Mouse (Mus musculus) T-cell, adult 2 months (primary cell): ENCODE measurements around the gene Tmem26.
"Not testable (repeated sequence)": the region's sequence is repeated elsewhere in the genome, so short reads cannot be mapped to it uniquely, and the experiment has no call there.

Source experiments
- DNase-seq: peaks from one replicate; pipeline ENCODE4 v3.0.0; 2022; ENCODE audit warnings: low spot score

Gene Tmem26

DNA sequence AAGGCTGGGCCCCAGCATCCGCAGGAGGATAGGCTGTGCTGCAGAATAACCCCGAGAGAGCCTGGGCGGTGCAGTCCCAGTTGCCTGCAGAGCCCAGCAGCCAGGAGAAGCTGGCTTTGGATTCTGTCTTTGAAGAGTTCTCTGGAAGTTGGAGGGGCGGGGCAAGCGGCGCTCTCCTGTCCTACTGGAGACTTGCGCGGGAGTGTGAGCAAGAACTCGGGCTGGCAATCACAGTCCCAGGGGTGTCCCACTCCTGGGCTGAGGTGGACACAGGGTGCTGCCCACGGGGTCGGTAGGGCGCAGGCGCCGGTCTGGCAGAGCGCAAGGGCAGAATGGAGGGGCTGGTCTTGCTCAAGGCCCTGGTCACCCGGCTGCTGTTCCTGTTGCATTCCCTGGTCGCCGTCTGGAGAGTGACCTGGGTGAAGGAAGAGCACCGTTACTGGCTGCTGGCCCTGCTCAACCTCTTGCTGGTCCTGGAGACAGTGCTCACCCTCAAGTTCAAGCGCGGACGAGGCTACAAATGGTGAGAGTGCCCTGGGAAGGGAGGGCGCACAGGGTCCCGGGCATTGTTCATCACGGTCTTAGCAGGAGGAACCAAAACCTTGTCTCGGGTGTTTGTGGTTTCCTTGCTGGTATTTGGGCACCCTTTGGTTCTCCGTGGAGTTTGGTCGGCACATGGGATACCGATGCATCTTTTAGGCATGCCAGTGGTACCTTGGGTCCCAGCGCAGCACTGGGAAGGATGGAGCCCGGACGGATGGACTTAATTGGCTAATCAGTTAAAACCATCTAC is at the start of gene Tmem26:
TSS of gene Tmem26 (plus strand) at position 79 of the 793 bp plus-strand sequence.
- DNase-seq = no peak

DNA sequence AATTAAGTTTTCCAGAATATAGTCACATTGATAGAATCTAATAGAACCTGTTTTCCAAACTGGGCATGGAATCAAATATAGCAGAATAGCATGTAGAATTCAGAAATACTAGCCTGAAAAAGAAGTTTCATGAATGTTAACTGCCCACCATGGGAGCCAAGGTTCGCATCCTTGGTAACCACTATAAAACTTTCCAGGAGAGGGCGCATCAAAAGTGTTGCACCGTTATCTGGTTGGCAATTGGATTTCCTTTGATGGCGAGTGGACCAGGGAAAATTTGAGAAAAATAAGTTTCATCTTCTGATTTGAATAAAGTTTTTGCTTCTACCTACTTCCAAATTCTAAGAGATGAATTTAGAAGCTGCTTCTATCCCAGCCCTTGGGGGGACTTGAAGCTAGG is 44.8 kb upstream of the Tmem26 start:
- no peak for DNase-seq

DNA sequence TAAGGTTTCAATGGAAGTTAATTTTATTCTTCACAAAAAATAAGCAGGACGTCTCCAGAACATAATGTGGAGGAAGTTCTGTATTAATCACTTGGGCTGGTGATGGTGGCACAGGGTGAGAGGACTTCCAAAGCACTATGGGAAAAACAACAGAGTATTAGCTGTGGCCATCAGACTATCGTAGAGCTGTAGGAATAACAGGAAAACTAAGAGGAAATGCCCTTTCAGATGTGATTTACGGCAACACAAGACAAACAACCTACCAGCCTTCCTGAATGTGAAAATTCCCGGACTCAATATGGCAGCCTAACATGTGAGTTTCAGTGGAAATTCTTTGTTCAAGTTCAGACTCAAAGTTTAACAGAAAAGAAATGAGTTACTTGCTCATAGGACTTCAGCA is 42.2 kb upstream of the Tmem26 start:
- DNase-seq = no peak

DNA sequence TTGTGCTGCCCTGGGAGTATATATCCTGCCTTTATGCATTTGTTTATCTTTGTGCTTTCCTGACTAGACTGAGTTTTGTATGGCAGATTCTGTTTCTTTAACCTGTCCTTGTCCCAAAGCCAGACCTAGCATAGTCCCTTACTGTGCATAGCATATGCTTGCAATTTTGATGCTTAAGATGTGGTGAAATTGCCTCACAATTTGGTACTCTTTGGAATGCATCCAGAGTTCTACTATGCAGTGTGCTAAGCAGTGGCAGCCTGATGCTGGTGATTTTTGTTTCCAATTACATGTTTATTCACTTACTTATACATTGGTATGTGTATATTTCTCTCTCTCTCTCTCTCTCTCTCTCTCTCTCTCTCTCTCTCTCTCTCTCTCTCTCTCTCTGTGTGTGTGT is 37.9 kb upstream of the Tmem26 start:
- DNase-seq = no peak

DNA sequence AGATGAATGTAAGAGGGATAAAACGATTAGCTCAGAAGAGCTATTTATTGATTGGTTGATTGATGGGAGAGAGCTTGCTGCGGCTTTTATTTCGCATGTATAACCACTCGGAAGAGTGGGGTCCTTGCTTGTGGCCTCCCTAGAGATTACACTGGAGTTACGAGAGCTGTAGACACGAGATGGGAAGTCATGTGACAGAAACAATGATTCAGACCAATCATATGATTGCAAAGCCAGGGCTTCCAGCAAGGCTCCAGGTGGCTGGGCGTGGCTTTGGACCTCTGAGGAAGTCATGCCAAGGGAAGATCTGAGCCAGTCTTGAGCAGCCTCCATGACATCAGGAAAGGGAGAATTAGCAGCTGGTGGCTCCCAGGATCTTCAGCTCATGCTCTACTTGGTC is 32.3 kb upstream of the Tmem26 start:
- DNase-seq = no peak

DNA sequence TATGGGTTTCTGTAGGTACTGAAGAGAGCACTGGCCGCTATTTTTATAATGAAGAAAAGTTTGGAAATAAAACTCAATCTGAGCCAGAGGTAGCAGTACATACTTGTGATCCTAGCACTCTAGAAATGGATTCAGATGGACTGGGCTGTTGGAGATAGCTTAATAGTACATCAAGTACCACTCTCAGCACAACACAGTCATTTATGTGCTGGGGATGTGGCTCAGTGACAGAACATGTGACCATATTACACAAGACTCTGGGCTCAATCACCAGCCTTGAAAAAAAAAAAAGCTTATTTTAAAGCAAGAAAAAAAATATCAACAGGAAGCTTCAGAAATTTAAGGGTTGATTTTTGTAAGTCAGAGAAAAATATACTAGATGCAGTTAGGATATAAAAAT is 31.0 kb upstream of the Tmem26 start:
- DNase-seq = no peak

DNA sequence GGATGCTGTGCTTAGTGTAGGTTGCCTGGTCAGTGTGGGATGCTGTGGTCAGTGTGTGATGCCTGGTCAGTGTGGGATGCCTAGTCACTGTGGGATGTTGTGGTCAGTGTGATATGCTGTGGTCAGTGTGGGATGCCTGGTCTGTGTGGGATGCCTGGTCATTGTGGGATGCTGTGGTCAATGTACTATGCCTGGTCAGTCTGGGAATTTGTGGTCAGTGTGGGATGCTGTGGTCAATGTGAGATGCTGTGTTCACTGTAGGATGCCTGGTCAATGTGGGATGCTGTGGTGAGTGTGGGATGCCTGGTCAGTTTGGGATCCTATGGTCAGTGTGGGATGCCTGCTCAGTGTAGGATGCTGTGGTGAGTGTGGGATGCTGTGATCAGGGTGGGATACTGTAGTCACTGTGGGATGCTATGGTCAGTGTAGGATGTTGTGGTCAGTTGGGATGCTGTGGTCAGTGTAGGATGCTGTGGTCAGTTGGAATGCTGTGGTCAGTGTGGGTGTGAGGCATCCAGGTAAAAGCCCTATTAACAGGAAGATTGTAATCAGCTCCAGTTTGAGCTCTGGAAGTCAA is 27.6 kb upstream of the Tmem26 start:
- no peak for DNase-seq

DNA sequence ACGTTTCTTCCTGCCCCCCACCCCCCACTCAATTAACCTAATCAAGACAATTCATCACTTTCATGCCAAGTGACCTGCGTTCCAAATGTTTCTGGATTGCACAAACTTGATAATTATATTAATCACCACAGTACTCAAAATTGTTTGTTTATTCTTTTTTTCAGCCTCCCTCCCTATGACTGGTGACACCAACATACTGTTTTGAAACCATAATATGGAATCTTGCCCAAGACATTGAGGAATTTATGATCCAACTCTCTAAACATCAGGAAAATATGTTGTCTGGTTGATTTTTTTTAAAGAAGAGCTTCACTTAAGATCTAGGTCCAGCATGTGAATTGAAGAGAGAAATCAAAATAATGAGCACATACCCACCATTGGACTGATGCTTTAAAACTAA is 19.2 kb upstream of the Tmem26 start:
- no peak for DNase-seq

DNA sequence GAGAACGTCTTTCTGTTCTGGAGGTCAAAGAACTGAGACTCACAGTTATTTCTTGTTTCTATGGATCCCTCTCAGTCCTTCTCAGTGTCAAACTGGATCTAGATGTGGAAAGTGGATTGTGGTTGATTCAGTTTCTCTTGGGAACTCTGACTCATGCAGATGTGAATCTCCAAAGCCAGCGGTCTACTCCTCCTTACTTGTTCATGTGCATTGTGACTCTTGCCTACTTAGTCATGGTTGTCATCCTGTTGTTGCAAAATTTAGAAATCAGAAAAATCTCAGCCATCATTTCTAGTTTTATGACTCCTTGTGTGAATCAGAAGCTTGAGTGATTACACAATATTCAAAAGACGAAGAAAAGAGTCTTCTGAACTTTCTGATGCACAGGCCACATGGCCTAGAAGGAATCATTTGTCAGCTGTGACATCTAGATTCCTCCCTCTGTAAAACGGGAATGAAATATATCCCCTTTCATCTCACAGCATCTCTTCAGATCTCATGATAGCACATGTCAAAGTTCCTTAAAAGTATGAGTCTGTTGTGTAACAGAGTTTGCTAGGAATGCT is 17.9 kb upstream of the Tmem26 start:
- DNase-seq = no peak

DNA sequence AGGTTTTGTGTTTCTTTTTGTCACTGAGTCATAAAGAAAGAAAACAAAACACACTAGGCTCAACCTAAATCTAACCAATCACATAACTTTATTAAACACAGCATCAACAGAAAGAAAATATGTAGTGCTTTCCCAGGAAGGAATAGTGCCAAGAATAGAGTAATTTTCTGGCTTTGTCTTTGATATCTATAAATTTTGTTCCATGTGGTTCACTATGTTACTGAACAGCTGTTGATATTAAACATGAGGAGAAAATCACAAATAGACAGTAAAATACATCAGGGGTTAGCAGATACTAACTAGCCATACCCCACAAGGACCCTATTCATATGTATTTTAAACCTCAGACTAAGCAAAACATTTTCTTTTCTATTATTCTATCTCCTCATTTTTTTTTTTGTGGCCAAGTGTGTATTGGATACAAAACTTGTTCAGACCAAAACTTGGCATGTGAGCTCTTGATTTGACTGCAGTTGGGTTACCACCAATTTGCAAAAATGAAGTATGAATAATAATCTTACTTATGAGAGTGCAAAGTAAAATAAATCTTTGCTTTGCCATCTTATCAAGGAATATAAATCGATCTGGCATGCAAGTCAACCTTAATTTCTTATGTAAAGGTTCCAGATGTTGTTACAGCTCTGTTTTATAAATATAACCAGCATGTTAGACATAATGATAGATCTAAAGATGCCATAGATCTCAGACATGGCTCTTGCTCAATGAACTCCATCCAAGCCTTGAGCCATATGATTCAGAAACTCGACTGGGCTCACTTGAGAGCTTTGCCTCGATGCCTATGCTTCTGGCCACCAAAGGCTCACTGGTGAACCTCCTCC is 16.2 kb upstream of the Tmem26 start:
- DNase-seq = no peak

DNA sequence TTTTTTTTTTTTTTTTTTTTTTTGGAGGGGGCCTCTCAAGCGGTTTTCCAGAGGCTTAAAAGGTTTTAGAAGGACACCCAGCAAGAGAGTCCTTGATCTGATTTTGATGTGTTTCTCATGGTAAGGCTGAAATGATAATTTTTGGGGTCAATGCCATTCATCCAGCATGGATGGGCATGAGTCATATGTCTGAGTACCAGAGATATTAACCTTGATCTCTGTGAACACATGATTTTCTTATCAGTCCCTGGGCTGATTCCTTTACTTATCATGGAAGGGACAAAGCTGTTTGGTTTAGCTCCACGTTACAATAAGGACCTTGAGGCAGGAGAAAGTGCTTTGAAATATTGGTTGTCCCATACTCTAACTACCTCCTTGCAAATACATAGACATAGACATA is 10.5 kb upstream of the Tmem26 start:
- DNase-seq = no peak

DNA sequence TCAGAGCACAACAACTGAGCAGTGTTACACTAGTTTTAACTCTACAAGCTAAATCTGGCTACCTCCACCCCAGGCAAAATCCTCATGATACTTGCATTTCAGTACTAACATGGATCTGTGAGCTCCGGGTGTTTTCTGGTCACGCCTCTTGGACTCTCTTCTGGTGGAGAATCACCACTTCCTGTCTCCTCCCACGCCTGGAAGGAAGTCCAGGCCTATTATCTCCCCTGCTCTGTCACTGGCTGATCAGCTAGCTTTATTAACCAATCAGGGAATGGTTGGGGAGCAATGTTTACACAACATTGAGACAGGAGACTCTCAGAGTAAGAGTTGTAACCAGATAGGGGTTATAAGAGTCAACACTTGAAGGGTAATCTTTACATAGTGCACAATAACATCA is 9.1 kb upstream of the Tmem26 start:
- DNase-seq = no peak

DNA sequence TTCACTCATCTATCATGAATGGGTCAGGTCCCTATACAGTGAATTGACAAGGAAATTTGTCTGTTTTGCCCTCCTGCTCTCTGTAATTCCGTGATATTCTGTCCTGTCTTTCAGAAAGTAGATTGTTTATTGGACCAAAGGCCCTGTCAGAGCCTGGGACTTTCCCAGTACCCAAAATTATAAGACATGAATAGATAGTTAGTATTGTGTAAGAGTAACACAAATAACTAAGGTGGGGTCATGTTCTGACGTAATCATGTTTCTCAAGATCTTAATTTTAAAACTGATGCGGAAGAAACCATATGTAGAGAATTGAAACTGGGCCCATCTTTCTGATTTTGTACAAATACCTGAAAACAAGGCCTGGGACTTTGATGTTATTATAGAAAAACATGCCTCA is 8.1 kb upstream of the Tmem26 start:
- no peak for DNase-seq

DNA sequence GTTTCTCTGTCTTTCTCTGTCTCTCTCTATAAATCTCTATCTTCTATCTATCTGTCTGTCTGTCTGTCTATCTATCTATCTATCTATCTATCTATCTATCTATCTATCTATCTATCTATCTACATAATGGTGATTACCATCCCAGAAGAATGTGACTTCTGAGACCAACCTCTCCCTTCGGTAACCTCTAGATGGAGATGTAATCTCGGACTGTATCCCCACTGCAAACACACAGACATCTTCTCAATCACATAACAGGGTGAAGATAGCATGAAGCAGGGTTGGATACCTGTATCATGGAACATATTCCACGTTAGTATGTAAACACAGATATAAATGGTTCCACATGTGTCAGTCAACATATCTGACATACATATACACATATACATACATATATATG is 5.1 kb upstream of the Tmem26 start:
- no peak for DNase-seq

DNA sequence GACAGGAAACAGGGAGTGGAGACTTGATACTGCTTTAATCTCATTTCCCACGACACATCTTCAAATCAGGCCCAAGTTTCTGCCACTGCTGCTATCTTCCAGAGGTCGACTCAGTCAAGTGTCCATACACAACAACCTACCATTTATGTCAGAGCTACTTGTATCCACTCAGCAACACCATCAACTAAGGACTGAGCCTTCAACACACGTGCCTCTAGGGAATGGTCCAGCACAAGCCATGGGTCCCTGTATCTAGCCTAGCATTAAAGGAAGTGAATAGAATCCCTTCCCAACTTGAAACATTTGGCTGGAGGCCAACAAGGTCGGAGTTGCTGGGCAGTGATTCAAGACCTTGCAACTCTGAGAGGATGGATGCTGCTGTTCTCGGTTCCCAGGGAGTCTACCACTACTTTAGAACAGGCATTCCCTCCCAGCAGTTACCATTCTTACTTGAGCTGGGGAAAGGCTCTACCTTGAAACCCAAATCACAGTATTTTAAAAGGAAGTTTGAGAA is 2.5 kb upstream of the Tmem26 start:
- DNase-seq = no peak

DNA sequence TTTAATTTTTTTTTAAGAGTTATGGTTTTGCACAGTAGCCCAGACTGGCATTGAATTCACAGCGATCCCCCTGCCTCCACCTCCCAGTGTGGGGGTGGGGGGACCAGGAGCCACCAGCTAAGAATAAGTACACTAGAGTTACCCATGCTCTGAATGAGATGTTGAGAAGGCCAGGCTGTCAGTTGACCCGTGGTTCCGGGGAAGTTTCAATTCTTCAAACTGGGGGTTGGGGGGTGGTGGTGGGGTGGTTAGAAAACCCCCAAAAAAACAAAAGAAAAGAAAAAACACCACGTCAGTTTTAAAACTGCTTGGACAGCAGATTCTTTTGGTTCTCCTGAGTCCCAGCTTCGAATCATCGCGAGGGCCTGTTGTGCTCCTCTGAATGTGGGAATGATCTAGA is 431 bp upstream of the Tmem26 start:
- no peak for DNase-seq

DNA sequence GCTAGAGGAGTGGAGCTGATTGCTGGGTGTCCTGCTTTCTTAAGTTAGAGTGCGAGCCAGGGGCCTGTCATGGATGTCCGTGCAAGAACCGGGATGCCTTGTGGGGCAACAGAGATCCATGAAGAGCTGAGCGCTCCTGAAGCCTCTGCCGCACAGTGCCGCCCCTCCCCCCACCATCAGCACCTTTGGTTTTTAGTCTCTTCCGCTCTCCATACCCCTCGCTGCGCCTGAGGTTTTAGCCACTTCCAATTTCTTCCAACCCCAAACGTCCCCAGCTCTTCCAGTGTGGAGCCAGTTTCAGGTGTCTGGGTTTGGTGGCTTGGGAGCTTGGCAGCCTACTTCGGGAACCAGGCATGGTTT is 895 bp downstream of the Tmem26 start:
- DNase-seq = no peak

DNA sequence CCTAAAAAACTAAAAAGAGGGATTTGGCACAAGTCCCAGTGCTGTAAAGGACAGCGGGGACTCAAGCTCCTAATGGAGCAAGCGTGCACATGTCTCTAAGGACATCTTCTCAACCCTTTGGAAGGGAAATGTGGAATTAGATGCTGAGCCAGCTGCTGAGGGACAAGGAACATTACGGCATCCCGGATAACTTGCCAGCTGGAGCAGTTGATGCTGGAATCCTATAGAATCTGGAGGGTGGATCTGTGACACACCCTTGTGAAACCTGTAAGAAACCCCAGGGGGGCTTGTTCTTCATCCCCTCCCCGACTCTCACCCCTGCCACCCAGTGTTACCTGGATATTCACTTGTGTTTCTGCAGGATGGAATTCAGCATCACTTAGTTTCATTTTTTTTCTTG is 4.0 kb downstream of the Tmem26 start:
- no peak for DNase-seq

DNA sequence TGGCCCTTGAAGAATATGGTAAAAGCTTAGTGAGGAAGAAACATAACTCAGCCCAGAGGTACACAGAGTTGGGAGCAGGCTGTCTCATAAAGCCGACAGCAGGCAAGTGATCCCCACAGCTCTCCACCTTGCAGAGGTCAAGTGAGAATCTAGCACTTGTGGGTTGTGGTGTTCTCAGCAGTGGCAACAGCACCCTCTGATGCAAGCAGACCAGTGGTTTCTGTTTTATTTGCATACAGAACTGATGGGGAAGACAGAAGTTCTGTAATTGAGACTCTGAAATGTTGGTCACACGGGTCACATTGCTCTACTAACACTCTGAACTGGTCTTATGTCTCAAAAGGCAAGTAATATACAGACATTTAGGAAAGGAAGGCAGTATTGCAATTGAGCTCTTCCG is 12.2 kb downstream of the Tmem26 start:
- no peak for DNase-seq

DNA sequence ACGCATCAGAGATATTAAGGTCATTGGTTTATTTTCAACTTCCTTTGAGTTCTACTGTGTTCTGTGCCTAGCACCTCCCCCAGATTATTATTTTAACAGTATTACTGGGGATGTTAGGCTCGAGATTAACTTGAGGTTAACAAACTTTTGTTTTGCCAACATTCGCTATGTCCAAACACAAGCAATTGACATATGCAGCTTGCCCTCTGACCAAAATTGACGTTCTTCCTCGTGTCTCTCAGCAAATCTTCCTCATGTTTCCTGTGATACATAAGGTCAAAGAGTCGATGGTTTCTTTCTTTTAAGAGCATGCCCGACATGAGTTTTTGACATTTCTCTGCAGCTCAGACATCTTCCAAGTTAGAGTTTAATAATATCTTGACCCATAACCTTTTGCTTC is 13.9 kb downstream of the Tmem26 start:
- DNase-seq = no peak

DNA sequence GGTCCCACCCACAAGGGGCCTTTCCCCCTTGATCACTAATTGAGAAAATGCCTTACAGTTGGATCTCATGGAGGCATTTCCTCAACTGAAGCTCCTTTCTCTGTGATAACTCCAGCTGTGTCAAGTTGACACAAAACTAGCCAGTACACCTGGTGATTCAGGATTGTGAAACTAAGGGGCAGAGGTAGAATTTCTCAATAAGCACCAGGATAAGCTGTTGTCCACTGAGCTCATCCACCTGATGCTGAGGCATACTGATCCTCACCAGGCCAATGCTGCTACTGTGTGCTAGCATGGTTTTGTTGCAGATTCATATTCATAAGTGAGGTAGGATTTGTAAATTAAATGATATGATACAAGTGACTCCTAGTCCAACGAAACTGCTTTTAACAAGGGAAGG is 15.5 kb downstream of the Tmem26 start:
- not testable (repeated sequence) for DNase-seq

DNA sequence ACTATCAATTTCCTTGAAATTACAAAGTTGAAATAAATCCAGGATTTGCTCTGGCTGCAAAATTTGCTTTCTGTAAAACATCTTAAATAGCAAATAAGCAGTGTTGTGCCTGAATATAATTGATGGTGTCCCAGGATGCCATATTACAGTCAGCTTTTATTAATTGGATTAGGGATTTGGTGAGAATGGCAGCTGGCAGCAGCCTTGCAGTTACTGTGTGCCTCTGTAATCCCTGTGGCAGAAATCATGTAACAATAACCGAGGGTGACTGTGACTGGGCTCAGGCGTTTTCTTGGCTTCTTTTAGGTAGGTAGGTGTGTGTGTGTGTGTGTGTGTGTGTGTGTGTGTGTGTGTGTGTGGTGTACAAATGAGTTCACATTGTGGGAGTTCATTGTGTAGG is 16.8 kb downstream of the Tmem26 start:
- no peak for DNase-seq

DNA sequence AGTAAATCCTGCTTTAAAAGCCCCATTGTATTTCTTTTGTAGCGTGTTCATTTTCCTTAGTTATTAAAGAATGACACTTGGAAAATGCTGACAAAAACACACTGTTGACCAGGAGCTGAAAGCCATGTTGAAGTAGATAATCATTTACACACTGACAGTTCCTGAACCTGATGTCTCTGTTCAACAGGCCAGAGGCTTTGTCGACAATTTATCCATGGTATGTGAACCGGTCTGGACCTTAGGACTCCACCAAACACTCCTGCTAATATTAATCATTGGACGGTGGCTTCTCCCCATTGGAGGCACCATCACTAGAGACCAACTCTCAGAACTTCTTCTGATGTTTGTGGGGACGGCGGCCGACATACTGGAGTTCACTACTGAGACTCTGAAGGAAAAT is 27.5 kb downstream of the Tmem26 start:
- no peak for DNase-seq
